Mouse (Mus musculus) cerebellum, postnatal 25 days (tissue): ENCODE results near the gene Srcin1.

ENCODE experiments used
- DNase-seq, 2 experiments: peaks; one replicate each; pipeline ENCODE4 v3.0.0; 2021; ENCODE audit warnings: mixed read lengths in 2 of 2

Gene Srcin1

DNA sequence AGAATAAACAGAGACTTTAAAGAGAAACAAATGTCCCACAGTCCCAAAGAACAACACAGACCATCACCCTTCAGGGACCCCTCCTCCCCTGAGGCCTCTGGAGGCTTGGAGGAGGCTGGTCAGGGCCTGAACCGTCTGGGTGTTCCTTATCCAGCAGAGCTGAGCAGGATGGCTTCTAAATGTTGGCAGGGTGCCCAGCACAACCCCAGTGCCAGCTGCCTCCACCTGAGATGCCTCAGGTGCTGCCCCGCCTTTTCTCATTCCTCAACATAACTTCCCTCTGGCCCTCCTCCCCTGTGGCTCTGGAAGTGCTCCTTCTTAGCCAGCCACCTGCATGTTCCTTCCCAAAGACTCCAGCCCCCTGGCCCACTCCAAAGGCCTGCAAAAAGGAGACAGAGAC lies 2.3 kb upstream of the Srcin1 start:
- DNase-seq, result peak; percentile 49 to 66

DNA sequence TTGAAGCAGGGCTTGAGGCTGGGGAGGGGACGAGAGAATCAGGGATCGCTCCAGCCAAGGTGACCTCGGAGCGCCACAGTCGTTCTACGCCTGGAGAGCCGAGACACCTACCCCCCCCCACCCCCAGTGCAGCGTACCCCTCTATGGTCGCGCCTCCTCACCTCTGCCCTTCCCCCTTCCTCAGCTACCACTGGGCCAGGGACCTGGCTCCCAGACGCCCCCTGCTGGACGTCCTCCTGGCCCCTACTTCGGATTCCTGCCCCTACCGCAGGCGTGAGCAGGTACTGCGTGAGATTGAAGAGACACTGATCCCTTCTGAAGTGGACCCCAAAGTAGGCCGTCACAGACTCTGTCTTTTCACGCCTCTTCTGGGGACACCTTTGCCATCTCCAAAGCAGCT lies 348 bp downstream of the Srcin1 start:
- DNase-seq, result peak; percentile 94 to 97

DNA sequence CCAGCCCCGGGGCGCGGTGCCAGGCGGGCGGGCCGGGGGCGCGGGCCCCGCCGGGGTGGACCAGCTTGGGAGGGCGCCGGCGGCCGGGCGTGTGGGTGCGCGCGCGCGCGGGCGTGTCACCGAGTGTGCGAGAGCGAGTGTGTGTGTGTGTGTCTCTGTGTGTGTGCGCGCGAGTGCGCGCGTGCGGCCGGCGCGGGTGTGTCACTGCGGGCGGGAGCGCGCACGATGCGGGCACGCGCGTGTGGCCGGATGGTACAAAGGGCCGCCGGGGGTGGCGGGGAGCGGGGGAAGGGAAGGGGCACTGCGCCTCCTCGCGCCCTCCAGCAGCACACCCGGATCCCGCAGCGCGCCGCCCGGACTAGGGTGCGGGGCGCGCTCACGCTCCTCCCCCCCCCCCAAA lies 911 bp downstream of the Srcin1 start:
- peak; percentile 93 to 97 for DNase-seq

DNA sequence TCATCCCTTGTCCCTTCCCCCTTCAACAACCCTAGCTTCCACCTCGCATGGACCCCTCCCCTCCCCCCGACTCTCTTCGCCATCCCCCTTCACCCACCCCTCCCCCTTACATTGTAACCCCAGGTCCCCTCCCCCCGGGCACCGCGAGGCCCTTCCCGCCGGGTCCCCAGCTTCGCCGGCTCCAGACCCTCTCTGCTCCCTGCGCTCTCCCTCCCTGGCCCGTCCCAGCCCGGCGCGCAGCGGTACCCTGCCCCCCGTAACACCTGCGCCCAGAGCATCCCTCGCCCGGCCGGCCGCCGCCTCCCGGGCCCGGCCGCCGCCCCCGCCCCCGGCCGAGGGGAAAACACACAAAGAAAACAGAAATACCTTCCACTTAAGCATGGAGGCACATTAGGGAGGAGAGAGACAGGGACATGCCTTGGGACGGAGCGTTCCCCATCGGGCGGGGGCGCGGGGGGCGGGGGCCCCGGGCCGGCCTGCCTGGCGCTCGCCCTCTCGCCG lies 1.4 kb downstream of the Srcin1 start:
- DNase-seq, result peak in 1 of 2 experiments; percentile 69

DNA sequence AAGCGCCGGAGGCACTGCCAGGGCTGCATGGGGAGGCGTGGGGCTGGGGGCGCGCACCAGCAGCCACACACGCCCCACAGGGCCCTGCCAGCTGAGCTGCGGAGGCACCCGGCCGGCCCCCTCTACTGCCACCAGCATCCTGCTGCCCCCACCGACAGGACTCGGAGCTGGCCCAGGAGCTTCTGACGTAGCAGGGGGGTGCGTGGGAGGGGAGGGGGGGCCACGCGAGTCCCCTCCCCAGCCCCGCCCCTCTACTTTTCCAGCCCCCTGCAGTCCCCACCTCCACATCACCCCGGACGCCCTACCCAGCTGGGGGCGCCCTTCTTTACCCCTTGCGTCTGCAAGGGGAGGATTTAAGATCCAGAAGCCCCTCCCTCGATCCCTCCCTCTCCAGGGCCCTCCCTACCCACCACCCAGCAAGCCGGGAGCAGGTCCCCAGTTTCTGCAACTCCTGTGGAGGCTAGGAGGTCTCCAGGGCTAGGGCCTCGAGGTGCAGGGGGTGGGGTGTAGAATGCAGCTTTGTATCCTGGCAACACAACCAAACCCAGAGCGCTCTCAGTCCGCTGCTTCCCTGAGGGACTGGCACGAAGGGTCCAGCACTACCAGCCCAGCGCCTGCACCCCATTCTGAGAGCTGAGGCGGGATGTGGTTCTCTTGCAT lies 2.0 kb downstream of the Srcin1 start:
- peak; percentile 70 to 76 for DNase-seq

DNA sequence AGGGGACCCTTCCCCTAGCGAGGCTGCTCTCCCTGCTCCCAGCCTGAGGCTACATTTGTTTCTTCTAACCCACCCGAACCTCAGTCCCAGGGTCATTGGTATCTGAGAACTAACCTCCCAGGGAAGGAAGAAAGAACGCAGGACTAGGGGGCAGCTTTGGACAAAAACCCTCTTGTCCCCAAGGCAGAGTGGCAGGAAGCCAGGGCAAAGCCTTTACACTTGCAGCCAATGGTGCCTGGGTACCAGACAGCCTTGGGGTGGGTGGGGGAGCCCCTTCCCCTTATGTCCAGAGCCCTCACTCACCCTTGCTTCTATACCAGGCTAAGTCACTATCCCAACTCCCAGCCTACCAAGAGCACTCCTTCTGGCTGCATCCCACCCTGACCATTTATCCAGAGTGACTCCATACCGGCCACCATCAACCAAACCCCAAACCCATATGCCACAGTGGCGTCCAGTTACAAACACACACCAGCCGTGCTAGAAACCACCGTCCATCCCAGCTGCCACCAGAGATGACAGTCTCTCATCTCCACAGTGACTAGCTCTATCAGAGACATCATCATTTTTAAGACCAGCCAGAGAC lies 3.0 kb downstream of the Srcin1 start:
- DNase-seq, result peak; percentile 60 to 67

DNA sequence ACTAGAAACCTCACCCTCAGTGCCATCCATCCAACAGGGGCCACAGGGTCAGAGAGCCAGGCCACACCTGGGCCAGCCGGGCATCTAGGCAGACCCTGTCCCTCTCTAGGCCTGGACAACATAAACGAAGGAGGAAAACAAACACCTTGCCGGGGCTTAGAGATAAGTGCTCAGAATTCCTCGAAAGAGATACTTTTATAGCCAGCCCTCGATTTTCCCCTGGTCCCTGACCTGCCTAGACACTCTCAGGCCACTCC lies 4.0 kb downstream of the Srcin1 start:
- DNase-seq, result no peak

DNA sequence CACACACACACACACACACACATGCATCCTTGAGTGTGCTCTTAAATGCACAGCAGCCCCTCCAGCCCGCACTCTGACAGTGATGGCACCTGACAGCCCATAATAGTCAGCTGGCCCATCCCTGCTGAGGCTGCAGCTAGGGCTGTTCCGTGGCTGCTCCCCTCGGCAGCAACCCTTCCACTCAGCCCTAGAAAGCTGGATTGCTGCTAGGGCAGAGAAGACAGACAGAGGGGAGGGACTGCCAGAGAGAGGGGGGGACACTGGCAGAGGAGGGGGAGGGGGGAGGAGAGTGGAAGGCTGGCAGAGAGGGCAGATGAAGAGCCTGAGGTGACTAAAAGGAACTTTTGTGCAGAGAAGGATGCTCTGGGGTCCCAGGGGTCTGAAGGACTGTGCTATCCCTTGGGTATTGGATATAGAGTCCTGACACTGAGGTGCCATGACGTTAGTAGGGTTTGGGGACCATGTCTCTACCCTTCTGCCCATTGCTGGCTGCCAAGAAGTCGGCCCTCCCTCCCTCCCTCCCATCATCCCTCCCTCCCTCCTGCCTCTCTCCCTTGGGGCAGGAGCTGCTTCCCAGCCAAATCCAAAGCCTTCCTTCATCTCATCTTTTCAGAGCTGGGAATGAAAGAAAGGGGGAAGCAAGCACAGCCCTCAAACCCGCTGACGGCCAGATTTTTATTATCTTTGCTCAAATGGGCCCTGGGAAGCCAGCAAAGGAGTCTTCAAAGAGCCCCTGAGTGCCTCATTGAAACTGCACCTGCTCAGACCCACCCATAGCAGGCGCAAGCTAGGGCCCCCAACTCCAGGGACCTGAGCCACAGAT lies 4.5 kb downstream of the Srcin1 start:
- DNase-seq, result peak in 1 of 2 experiments; percentile 63

DNA sequence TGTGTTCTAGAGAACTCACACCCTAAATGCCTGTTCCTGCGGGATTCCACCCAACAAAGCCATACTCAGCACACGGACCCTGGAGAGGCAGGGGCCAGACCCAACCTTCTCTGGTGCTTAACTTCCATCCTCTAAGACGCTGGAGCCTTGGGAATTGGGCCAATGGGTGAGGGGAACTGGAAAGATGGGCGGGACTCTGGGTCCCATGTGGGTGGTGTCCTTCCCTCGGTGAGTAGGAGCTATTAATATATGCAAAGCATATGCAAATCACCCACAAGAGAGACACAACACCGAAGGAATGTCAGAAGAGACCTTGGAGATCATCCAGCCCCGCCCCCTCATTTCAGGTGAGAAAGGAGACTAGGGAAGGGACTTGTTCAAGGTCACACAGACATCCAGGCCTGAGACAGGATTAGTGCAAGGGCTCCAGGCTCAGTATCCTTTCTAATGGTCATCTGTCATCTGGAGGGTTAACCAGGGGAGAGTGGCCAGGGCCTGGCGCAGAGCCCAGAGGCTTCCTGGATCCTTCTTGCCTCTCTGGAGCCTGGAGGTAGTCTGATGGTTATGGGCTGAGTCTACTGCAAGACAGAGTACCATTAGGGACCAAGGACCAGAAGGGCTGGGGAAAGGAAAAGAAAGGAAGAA lies 5.4 kb downstream of the Srcin1 start:
- peak; percentile 93 to 95 for DNase-seq

DNA sequence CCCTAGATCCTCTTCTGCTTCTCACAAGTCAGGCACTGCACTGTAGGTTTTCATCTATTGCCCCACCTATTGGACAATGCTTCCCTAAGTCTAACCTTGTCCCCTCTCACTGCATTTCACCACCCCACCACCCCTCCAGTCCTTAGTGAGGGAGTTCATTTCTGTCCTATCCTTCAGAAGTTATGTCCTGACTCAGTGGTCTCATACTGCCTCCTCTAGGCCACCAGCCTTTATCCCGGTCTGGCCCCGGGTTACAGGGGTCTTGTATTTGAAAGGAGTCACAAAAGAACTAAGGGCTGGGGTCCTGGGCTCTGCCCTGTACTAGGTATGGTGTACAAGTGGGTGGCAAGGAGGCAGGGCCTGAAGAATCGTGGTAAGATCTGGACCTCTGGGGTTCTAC lies 6.2 kb downstream of the Srcin1 start:
- peak in 1 of 2 experiments; percentile 23 for DNase-seq

DNA sequence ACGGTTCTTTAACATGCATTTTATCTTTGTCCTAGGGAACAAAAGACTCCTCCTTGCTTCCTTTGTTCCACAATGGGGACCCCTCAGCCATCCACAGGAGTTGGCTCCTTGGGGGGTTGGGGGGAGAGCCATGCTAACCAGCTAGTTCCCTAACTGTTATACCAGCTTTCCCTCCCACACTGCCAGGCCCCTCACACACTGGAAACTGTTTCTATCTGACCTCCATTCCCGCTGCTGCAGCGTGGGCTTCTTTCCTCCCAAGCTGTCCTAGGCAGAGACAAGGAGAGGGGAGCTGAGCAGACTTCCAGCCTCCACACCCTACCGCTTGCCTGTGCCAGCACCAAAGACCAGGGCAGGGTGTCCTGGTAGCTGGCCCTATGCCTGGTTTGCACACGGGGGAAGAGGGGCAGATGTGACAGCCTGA lies 6.7 kb downstream of the Srcin1 start:
- DNase-seq, result peak; percentile 50 to 60

DNA sequence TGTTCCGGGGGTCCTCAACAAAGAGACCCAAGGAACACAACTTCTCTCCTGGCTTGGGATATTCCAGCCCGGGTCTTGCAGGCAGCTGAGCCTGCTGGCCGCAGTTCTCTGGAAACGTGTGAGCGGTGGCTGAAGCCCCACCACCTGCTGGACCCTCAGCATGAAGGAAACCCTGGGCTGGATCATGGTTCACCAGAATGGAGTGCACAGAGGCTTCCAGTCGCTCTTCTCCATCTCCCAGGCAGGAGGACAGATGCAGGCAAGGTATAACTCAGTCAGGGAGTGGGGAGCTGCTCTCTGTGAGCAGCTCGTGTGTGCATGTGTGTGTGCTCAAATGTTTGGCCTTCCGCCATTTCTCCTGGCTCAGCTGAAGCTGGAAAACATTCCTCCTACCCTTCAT lies 7.3 kb downstream of the Srcin1 start:
- DNase-seq, result peak; percentile 95 to 97

DNA sequence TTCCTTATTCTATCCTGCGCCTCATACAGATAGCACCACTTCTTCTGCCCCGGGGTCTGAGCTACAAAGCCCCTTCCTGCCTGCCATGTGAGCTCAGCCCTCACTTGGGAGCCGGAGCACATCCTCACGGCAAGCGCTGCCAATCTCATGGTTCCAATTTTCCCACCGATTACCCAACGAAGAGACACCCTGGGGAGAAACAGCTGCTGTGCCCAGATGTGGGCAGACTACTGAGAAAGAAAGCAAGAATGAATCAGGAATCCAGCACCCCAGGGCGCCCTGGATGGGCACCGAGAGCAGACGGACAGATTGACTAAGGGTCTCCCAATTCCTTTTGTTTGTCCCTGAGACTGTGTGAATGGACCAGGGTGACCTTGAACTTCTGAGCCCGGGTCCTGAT lies 8.5 kb downstream of the Srcin1 start:
- DNase-seq, result peak; percentile 34 to 47

DNA sequence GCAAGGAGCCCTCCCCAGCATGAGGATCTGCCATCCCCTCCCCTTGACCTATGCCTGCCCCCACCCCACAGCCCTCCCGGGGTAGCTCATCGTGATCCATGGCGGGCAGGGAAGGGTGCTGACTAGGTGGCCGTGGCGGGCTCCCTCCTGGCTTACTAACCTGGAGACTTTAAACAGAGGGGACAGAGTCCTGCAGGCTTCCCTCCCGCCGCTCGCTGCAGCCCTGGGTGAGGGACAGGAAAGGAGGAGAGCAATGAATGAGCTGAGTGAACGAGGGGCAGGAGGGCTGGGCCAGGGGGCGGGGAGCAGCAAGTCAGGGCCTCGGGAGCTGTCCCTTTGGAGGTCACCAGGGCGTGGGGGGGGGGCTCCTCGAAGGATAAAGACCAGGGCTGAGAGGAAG lies 9.4 kb downstream of the Srcin1 start:
- DNase-seq, result peak; percentile 22 to 37

DNA sequence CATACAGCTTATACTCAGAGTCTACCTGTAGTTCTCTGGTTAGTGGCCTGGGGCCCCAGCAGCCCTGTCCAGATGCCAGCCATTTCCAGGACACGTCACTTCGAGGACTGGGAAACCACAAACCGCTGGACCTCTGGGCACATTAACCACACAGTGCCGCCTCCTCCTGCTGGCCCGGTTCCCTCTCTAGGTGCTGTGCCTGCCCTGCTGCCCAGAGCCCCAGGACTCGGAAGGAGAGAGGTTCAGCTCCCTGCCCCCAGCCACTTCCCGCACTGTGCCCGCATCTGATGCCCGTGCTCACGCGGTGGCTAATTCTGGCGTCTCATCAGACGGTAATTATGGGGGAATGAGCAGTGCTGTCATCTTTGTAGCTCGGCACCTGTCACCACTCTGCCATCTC lies 12.3 kb downstream of the Srcin1 start:
- peak; percentile 44 to 56 for DNase-seq

DNA sequence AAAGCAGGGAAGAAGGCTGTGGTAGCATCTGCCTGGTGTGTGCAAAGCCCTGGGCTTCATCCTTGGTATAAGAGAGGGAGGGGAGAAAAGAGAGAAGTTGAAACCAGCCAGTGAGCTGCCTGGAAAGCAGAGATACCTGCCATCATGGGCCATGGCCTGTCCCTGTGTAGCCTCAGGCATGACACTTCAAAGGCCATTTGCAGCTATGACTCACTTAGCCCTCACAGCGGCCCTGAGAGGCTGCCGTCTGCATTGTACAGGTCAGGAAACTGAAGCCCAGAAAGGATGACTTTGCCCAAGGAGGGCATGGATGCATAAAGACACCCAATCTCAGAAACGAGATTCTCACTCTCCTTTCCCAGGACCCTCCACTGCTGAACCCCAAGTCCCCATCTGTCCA lies 13.4 kb downstream of the Srcin1 start:
- peak; percentile 35 to 57 for DNase-seq

DNA sequence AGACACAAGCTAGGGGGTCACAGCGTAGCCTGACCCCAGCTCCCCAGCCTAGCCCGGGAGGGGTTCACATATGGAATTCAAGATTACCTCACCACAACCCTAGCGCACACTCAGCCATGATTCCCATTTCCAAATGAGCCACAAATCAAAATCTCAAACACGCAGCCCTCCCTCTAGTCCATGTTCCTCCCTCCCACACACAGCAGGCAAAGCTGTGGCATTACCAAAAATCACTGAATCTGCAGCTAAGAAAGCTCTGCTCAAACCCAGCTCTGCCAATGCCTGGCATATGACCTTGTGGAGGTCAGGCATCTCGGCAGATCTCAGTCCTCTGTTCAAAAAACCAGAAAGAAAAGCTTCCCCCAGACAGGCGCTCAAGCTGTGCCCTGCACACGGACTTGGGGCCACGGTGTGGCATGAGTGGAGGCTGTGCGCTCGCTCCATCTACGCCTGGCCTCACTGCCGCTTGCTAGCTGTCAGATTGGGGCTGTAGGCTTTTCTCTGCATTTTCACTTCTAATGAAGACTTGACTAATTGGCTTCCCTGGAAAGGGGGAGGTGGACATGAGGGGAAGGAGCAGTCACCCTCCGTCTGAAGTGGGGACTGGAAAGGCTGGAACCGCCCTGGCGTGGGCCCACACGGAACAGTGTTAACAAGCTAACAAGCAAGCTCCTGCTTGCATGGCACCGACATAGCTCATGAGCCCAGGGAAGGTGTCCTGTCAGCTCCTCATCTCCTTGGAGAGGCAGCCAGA lies 15.6 kb downstream of the Srcin1 start:
- peak; percentile 60 to 62 for DNase-seq

DNA sequence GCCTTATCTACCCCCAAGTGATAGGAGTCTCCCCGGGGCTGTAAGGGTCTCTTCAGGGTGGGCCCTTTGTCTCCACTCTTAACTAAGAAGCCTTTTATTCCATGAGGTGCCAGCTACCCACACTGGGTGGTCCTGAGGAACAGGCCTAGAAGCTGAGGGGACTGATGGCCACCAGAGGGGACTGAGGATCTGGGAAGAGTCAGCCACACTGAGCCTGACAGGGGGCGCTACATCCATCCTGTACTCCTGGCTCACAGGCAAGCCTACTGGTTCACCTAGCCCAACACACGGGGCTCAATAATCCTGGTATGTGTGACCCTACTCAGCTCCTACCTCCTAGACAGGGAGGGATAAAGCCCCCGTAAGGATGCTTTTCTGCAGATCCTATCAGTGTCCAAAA lies 16.4 kb downstream of the Srcin1 start:
- DNase-seq, result peak in 1 of 2 experiments; percentile 62

DNA sequence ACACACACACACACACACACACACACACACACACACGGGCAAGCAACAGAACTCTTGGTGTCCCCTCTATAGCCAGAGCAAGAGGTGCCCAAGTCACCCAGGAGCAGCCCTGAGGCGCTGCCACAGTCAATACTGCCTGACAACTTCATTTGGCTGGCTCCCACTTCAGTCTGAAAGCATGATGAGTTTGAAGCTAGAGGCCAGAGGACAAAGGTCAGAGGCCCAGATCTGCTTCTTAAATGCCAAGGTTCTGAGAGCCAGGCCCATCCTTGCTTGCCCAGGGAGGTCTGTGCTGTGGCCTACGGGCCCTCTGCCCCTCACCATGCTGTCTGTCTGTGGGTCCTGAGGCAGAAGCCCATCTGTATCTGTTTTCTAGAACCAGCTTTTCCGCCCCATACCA lies 18.1 kb downstream of the Srcin1 start:
- no peak for DNase-seq

DNA sequence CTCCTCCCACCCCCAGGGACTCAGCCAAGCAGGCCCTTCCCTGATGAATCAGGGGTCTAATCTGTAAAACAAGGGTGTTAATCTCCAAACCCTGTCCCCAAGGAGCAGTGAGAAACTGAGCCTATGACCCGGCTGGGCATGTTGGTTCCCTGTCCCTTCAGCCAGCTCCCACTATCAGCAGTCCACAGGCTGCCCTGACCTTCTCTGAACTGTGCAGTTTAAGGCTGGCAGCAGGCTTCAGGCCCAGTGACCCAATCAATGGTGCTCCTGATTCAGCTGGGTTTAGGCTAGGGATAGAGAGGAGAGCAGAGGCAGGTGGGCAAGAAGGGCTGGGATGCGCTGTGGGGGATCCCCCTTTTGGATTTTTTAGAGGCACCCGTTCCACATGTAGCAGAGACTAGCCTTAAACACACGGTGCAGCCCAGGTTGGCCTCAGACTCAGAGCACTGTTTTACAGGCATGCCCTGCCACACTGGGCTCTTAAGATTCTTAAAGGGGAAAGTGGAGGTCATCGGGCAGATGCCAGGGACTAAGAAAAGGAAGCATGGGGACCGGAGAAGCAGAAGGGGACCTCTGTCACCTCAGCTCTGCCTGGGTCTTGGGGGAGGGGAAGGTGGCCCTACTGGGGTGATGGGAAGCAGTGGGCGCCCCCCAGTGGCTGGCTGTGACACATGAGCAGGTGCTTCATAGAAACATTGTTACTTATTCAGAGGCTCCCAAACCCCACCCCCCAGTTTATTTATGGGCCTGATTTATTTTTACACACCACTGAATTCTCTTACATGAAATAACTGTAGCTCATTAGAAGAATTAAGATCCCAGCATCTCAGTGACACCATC lies 19.2 kb downstream of the Srcin1 start:
- DNase-seq, result peak; percentile 88 to 94

DNA sequence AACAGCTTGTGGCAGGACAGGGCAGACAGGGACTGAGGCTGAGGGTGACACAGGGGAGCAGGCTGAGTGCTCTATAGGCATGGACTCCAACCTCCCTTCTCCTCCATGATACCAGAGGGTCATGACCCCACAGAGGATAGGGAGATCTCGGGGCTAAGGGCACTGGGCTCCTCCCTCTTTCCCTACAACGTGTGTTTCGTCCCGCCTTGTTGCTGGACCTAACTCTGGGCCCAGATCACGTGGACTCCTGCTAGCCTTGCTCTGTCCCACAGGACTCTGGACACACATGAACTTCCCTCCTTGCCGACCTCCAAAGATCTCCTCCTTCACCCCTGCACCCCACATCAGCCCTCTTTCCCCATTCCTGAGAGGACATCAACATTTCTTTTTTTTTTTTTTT lies 20.8 kb downstream of the Srcin1 start:
- no peak for DNase-seq

DNA sequence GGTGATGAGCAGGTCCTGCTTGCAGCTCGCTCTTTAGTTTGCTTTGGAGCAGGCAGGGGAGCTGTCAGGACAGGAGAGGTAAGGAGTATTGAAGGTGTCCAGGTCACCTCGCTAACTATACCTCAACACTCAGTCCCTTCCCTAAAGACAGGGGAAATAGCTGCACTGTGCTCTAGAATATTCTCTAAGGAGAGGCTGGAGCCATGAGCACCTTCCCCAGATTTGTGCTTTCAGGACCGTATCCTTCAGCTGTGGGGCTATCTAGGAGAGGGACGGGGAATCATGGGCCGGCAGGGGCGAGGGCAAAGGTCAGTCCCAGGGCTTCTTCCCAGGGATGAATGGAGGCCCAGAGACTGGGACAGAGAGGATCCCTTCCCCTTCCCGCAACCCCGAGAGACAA lies 23.8 kb downstream of the Srcin1 start:
- DNase-seq, result no peak
